Mouse (Mus musculus): ENCODE data around the gene Tcp11l1.

DNA sequence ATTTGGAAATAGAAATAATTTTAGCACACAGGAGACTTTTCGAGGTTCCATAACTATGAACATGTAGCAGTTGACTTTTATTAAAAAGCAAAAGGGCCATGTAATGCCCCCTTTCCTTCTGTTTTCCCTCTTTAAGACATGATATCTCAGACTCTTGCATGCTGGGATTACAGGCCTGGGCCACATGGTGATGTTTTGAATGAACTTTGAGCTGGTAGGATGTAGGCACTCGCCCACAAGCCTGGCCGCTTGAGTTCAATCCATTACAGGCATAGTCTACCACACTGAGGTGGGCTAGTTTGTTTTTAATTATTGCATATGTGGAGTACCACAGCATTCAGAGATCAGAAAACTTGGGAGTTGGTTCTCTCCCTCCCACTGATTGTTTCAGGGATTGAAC, 97.2 kb downstream of the Tcp11l1 start:
- no peak for TF ChIP-seq EP300 (optimal IDR thresholded peaks at IDR 0.05)
- no peak for TF ChIP-seq CTCF (IDR thresholded peaks at IDR 0.05; ENCODE audit: low read depth)

Data from stomach, postnatal 0 days (tissue).